Mouse (Mus musculus): ENCODE data around the gene Rora.

GRCm38 (mm10) chr9:69293688-69294074 is 640.1 kb downstream of the Rora start:
- no peak for TF ChIP-seq POLR2A (IDR thresholded peaks at IDR 0.05; ENCODE audit: borderline replicate concordance, extremely low read depth, insufficient read depth, insufficient read length, poor library complexity, severe bottlenecking)
- no peak for TF ChIP-seq CTCF (IDR thresholded peaks at IDR 0.05; ENCODE audit: borderline replicate concordance, extremely low read depth, insufficient read depth, insufficient read length)

Measured in brain, embryonic 14.5 days (tissue).